Mouse (Mus musculus) CH12.LX (cell line): ENCODE measurements around the gene Zfp36l3. TPM values are rescaled to one million over a fixed set of nuclear protein-coding genes. Genes with fewer than 3 reads are reported as not detected.

ENCODE experiments used
- DNase-seq: peaks from one replicate; pipeline ENCODE4 v3.0.0-alpha.2; 2013; ENCODE audit errors: extremely low read depth
- H3K27ac ChIP-seq: 2 replicates; pipeline ENCODE4 v1.5.1; 2012; ENCODE audit warnings: low read depth, mild to moderate bottlenecking, control low read depth, moderate library complexity; ENCODE audit not compliant: insufficient read depth
- H3K27me3 ChIP-seq: replicated peaks from 2 replicates; pipeline ENCODE3; 2012; ENCODE audit warnings: inconsistent platforms
- H3K36me3 ChIP-seq, 2 experiments: replicated peaks in 1 of 2; 2 replicates each; pipeline versions ENCODE3 to v1.6.1; 2012; ENCODE audit warnings: inconsistent platforms in 1 of 2, low read length in 1 of 2, mild to moderate bottlenecking in 1 of 2, mixed read lengths in 1 of 2, moderate library complexity in 1 of 2; ENCODE audit not compliant: control insufficient read depth in 1 of 2, insufficient read depth in 1 of 2
- H3K4me1 ChIP-seq, 2 experiments: 2 replicates each; pipeline ENCODE4 v1.6.1; 2012; ENCODE audit warnings: inconsistent platforms in 1 of 2, moderate library complexity in 1 of 2; ENCODE audit not compliant: insufficient read depth in 2 of 2, control insufficient read depth in 1 of 2
- H3K4me2 ChIP-seq: 2 replicates; pipeline ENCODE4 v1.6.1; 2012; ENCODE audit warnings: low read depth, mild to moderate bottlenecking, control low read depth; ENCODE audit not compliant: poor library complexity, insufficient read depth, severe bottlenecking
- H3K4me3 ChIP-seq, 3 experiments: fragments of 150-350 bp in 1 of 3; sonication (generic) in 1 of 3; replicated peaks in 1 of 3; 2 replicates each; pipeline versions ENCODE3 to v1.5.1; 2011 to 2012; ENCODE audit warnings: low read depth in 2 of 3, low read length in 2 of 3, mild to moderate bottlenecking in 2 of 3, moderate library complexity in 2 of 3, control low read depth in 1 of 3, improper control_type of control experiment in 1 of 3, inconsistent platforms in 1 of 3, mixed read lengths in 1 of 3; ENCODE audit not compliant: poor library complexity in 1 of 3
- H3K79me2 ChIP-seq: replicated peaks from 2 replicates; pipeline ENCODE4 v1.6.1; 2012; ENCODE audit warnings: mild to moderate bottlenecking, moderate library complexity; ENCODE audit not compliant: control insufficient read depth, poor library complexity, insufficient read depth, severe bottlenecking; ENCODE audit errors: extremely low read depth
- H3K9ac ChIP-seq: 2 replicates; pipeline ENCODE4 v1.6.1; 2012; ENCODE audit warnings: low read depth, mild to moderate bottlenecking, control low read depth, moderate library complexity; ENCODE audit not compliant: insufficient read depth
- H3K9me3 ChIP-seq: replicated peaks from 2 replicates; pipeline ENCODE3; 2012; ENCODE audit warnings: low read length, inconsistent platforms, mixed read lengths
- CTCF ChIP-seq, 2 experiments: IDR thresholded peaks in 1 of 2; conservative IDR thresholded peaks in 1 of 2; 2 replicates each; pipeline ENCODE4 v1.5.1; 2011 to 2012; ENCODE audit warnings: low read depth in 2 of 2, low read length in 2 of 2, improper control_type of control experiment in 1 of 2, inconsistent platforms in 1 of 2, mild to moderate bottlenecking in 1 of 2, moderate library complexity in 1 of 2
- NRF1 ChIP-seq: IDR thresholded peaks from 2 replicates; pipeline ENCODE4 v1.6.1; 2014; ENCODE audit warnings: low read depth, mild to moderate bottlenecking, inconsistent platforms, low read length, improper control_type of control experiment, moderate library complexity
- dilution Hi-C: fragments of 300-500 bp; cut with MboI; formaldehyde crosslinking; loops from 2 replicates; pipeline ENCODE4 v1.14.3; 2020; ENCODE audit warnings: low sequenced_read_pairs; ENCODE audit not compliant: extremely low pct_unique_long_range_greater_than_20kb, extremely low pct_ligation_motif_present
- in situ Hi-C: fragments of 300-500 bp; cut with MboI; formaldehyde crosslinking; loops from 3 replicates; pipeline ENCODE4 v1.14.3; 2019; ENCODE audit warnings: low sequenced_read_pairs, low pct_ligation_motif_present, low pct_unique_long_range_greater_than_20kb, mixed read lengths
- polyA plus RNA-seq: library from polyadenylated mRNA; unstranded; fragments of >175 nt; gene quantifications from 2 replicates; pipeline ENCODE4 v1.2.1, GENCODE M21; 2012; ENCODE audit warnings: low read depth; ENCODE audit not compliant: insufficient read length
- total RNA-seq, 2 experiments: library from RNA; depleted of rRNA; stranded (reverse); fragments of 300-350 nt in 1 of 2; fragments of >200 nt in 1 of 2; gene quantifications; 2 replicates each; pipeline ENCODE4 v1.2.3; 2012 to 2014

Gene Zfp36l3
- total and polyA plus RNA-seq, 3 experiments: not detected

GRCm38 (mm10) chrX:53724596-53724995, 51.6 kb downstream of the Zfp36l3 start, which contains the start of gene 4930502E18Rik:
4930502E18Rik (plus strand) TSS chrX:53724826.
- no peak for DNase-seq
- Histone ChIP-seq H3K4me1 (no peaks in the 10 kb centered on the region), H3K79me2 (no peaks in the 10 kb centered on the region), H3K27ac (no peak within 1 kb of the TSS), H3K9ac (no peak within 1 kb of the TSS), H3K4me3 (no peak within 1 kb of the TSS), H3K27me3 (no peaks in the 10 kb centered on the region), H3K4me2 (no peak within 1 kb of the TSS), H3K9me3 (no peaks in the 10 kb centered on the region), H3K36me3 (no peaks in the 10 kb centered on the region)
- in situ Hi-C loops: no loop called here
- dilution Hi-C loops: no loop called here
- TF ChIP-seq CTCF (conservative IDR thresholded peaks at IDR 0.05 in 1 of 2, IDR thresholded peaks at IDR 0.05 in 1 of 2; ENCODE audit: low read depth in 2 of 2, low read length in 2 of 2) (no peak), NRF1 (no peak)

Other genes with a start within 250 kb of the Zfp36l3 start
- gene Rtl8c, start 168.4 kb downstream of the Zfp36l3 start, total RNA-seq (2012; rRNA removed): 2.1 and 2.5 TPM in 2 replicates
- 1.7 TPM in 1 of 2 replicates, not detected in the other for gene Rtl8c, start 168.4 kb downstream of the Zfp36l3 start, total RNA-seq (2014; rRNA removed)
- gene Rtl8c, start 168.4 kb downstream of the Zfp36l3 start, polyA plus RNA-seq: 5.5 and 6.4 TPM in 2 replicates
- not detected in 2 replicates for gene Gm14597, start 167.4 kb downstream of the Zfp36l3 start, total RNA-seq (2012; rRNA removed)
- gene Gm14597, start 167.4 kb downstream of the Zfp36l3 start, total RNA-seq (2014; rRNA removed): not detected in 2 replicates
- 0.57 TPM in 1 of 2 replicates, not detected in the other for gene Gm14597, start 167.4 kb downstream of the Zfp36l3 start, polyA plus RNA-seq
- 0.21 and 0.29 TPM in 2 replicates for gene Rtl8a, start 132.7 kb downstream of the Zfp36l3 start, total RNA-seq (2012; rRNA removed)
- gene Rtl8a, start 132.7 kb downstream of the Zfp36l3 start, total RNA-seq (2014; rRNA removed): not detected in 2 replicates
- gene Rtl8a, start 132.7 kb downstream of the Zfp36l3 start, polyA plus RNA-seq: 0.80 and 1.4 TPM in 2 replicates
- gene Rtl8b, start 106.0 kb downstream of the Zfp36l3 start, total RNA-seq (2012; rRNA removed): not detected in 2 replicates
- gene Rtl8b, start 106.0 kb downstream of the Zfp36l3 start, total RNA-seq (2014; rRNA removed): not detected in 2 replicates
- not detected in 2 replicates for gene Rtl8b, start 106.0 kb downstream of the Zfp36l3 start, polyA plus RNA-seq
- not detected in 2 replicates for gene 4930502E18Rik, start 51.6 kb downstream of the Zfp36l3 start, total RNA-seq (2012; rRNA removed)
- 0.26 TPM in 1 of 2 replicates, not detected in the other for gene 4930502E18Rik, start 51.6 kb downstream of the Zfp36l3 start, total RNA-seq (2014; rRNA removed)
- not detected in 2 replicates for gene 4930502E18Rik, start 51.6 kb downstream of the Zfp36l3 start, polyA plus RNA-seq
- not detected in 2 replicates for gene 1700013H16Rik, start 18.6 kb downstream of the Zfp36l3 start, total RNA-seq (2012; rRNA removed)
- not detected in 2 replicates for gene 1700013H16Rik, start 18.6 kb downstream of the Zfp36l3 start, total RNA-seq (2014; rRNA removed)
- gene 1700013H16Rik, start 18.6 kb downstream of the Zfp36l3 start, polyA plus RNA-seq: not detected in 2 replicates
- gene Xlr, start 21.3 kb upstream of the Zfp36l3 start, total RNA-seq (2012; rRNA removed): 2.8 and 3.5 TPM in 2 replicates
- gene Xlr, start 21.3 kb upstream of the Zfp36l3 start, total RNA-seq (2014; rRNA removed): 27.2 and 32.7 TPM in 2 replicates
- gene Xlr, start 21.3 kb upstream of the Zfp36l3 start, polyA plus RNA-seq: 11.0 and 13.4 TPM in 2 replicates